Mouse (Mus musculus): ENCODE data around the gene Arhgap23. TPM values are rescaled to one million over a fixed set of nuclear protein-coding genes. Genes with fewer than 3 reads are reported as not detected.

Gene Arhgap23
- total RNA-seq (2021): 1 to 10 TPM; 5.9 to 7.5 TPM
- long read RNA-seq, experiment 1, partial matches to known transcripts: 3 of 10 reads
- long read RNA-seq, experiment 1, other reads (novel, unspliced or antisense): 7 of 10 reads
- long read RNA-seq, experiment 2, partial matches to known transcripts: 1 of 3 reads
- long read RNA-seq, experiment 2, other reads (novel, unspliced or antisense): 2 of 3 reads

DNA sequence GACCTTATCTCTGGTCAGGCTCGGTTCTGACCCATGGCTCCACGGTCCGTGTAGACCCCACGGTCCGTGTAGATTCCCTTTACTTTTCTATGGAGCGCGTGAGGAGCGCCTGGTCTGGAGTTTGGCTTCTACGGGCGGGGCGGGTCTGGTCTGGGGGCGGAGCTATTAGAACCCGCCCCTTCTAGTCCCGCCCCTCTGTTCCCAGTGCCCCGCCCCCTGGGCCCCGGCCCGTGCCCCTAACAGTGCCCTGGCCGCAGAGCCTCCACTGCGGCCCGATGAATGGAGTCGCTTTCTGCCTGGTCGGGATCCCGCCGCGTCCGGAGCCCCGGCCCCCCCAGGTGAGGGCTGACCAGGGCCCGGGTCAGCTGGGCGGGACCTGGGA is at the start of gene Arhgap23:
Gene Arhgap23, plus strand, starts transcription at position 204 of the 382 bp plus-strand sequence.
- TF ChIP-seq CTCF (IDR thresholded peaks at IDR 0.05): no peak
- Histone ChIP-seq H3K27ac (peak within 1 kb of the TSS; percentile 92), H3K4me3 (peak within 1 kb of the TSS; percentile 94)
- intact Hi-C loops (cut with DNase I): no loop called here
- peak; percentile 87 for DNase-seq

DNA sequence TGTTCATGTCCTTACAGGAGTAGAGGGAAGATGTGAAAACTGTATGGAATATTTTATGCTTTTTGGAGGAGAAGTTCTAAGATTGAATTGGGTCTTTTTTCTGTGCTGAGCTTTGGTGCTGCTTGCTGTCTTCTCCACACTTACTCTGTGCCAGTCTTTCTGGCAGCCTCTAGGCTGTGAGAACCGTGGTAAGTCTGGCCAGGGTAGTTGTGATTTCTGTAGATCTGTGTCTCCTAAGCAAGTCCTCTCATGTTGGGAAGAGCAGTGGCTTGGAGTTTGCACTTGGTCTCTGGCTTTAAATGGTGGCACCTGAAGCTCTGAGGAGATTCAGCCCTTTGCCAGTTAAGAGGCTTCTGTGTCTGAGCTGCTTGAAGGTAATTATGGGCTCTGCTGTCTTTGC is 49.8 kb upstream of the Arhgap23 start:
- DNase-seq: no peak

DNA sequence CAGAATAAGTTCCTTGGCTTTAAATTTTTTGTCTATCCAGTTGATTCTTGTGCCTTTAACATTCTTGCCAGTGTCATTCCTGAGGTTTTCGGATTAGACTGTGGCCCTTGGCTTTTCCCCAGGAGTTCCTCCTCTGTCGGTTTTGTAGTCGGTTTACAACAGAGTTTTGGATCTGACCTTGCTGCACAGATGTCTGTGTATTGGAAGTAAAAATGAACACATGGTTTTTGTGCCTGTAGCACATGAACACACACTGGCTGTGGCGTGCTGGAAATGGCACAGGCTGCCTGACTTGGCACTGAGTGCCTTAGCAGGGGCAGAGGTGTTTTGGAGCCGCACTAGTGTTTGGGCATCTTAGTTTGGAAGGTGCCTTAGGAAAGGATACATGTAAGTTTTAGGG is 46.8 kb upstream of the Arhgap23 start:
- TF ChIP-seq CTCF (IDR thresholded peaks at IDR 0.05): no peak
- intact Hi-C loops (cut with DNase I): no loop called here
- DNase-seq: peak; percentile 41
- Histone ChIP-seq H3K4me3 (peak overlapping the region; percentile 16; the same call in 1 of the 2 replicates), H3K27ac (peak overlapping the region; percentile 75)

More for the DNA sequence above, 49.8 kb upstream of the Arhgap23 start:
- Histone ChIP-seq H3K27ac (peak overlapping the region; percentile 72), H3K4me3 (peak overlapping the region; percentile 99)
- no peak for TF ChIP-seq CTCF (IDR thresholded peaks at IDR 0.05)
- intact Hi-C loops (cut with DNase I): no loop called here

DNA sequence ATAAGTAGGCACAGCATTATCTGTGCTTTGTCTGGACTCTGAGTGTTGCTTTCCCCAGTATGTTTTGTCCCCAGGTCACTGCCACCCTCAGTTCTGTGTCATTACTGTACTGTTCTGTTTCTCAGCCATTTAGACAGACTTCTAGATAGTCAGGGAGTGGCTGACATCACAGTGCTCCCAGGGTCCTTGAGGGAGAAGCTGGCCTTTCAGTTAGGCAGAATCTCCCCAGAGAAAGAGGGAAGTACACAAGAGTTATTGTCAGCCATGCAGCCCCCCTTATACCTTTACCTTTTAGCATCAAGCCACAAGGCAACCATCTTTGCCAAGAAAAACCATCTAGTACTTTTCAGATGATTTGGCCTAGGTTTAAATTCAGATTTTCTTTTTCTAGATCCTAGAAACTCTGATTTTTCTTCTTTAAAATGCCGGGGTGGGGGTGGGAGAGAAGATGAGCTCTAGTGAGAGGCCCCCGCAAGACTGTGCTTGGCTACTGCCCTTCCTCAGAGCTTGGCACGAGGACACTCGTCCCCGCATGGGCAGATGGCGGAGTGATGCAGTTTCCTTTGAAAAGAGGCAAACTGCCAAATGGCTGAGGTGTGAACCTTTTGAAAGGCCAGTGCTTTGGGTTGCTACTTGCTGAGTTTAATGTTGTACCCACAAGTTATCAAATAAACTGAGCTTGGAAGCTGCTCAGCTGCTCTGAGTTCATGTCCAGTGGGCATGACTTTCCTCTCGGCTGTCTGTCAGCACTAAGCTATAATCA is 44.8 kb upstream of the Arhgap23 start:
- DNase-seq: peak; percentile 42
- Histone ChIP-seq H3K4me3 (no peak overlapping the region), H3K27ac (peak overlapping the region; percentile 92)
- TF ChIP-seq CTCF (IDR thresholded peaks at IDR 0.05): no peak
- intact Hi-C loops (cut with DNase I): no loop called here

DNA sequence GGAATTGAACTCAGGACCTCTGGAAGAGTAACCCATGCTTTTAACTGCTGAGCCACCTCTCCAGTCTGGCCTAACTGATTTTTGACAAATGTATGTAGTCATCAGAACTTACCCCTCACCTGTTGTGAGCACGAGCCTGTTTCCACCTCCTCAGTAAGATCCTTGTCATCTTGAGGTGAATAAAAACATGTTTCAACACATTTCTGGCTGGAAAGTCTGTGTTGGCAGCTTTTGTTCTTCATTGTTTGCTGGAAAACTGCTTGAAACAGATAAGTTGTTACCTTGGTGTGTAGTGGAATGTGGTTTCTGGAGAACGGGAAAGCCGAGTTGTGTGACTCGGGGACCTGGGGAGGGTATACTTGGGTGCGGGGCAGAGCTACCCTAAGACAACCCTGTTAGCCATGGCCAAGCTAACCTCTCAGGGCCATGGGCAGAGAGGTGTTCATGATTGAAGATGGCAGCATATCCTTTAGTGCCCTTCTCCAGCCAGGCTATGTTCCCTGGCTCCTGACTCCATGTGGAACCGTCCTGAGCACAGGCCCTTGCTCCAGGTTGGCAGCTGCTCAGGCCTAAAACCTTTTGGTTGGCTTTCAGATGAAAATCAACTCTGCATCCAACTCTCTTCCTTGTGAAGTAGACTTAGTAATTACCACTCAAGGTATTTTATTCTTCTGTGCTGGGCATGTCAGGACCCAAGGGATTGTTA is 43.0 kb upstream of the Arhgap23 start:
- H3K4me3 ChIP-seq: no peak overlapping the region
- H3K27ac ChIP-seq: peak overlapping the region; percentile 92
- intact Hi-C loops (cut with DNase I): no loop called here
- no peak for DNase-seq
- no peak for TF ChIP-seq CTCF (IDR thresholded peaks at IDR 0.05)

DNA sequence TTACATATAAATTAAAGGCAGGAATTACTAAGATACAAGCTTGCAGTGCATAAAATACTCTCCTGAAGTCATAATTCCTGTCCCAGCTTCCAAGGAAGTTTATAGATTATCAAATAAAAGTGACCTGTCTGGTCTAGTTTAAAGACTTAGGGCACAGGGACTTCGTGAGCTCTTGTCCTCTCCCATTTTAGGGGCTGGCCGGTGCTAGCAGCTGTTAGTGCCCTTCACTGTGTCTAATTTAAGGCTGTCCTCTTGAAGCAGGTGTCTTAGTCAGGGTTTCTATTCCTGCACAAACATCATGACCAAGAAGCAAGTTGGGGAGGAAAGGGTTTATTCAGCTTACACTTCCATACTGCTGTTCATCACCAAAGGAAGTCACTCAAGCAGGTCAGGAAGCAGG is 41.9 kb upstream of the Arhgap23 start:
- no peak for TF ChIP-seq CTCF (IDR thresholded peaks at IDR 0.05)
- Histone ChIP-seq H3K4me3 (no peak overlapping the region), H3K27ac (peak overlapping the region; percentile 92)
- intact Hi-C loops (cut with DNase I): no loop called here
- DNase-seq: peak; percentile 57

DNA sequence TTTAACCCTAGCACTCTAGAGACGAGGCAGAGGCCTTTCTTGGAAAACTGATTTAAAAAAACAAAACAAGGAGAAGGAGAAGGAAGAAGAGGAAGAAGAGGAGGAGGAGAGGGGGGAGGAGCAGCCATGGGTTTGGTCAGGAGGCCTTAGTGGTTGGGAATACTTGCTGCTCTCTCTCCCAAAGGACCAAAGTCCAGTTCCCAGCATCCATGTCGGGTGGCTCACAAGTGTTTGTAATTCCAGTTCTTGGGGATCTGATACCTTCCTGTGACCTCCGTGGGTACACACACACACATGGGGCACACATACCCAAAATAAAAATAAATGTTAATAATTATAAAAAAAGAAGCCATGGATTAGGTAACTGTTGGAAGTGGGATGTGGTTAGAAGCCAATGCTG is 35.3 kb upstream of the Arhgap23 start:
- no peak for TF ChIP-seq CTCF (IDR thresholded peaks at IDR 0.05)
- intact Hi-C loops (cut with DNase I): no loop called here
- Histone ChIP-seq H3K27ac (no peak overlapping the region), H3K4me3 (no peak overlapping the region)
- no peak for DNase-seq

DNA sequence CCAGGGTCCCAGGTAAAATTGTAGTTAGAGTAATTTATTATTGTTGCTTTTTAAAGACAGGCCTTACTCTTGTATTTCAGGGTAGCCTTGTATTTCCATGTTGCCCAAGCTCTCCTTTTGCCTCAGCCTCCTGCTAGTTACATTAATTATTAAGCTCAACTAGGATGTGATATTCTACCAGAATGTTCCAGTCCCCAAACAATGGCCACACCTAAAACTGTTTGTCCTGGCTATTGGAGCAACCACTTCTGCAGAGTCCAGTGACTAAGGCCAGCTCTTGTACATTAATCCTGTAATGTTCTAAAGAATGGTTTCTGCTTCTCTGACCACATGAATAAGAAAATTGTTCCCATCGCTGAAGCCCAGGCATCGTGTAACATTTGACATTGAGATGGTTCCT is 32.3 kb upstream of the Arhgap23 start:
- H3K27ac ChIP-seq: no peak overlapping the region
- DNase-seq: no peak
- no peak for TF ChIP-seq CTCF (IDR thresholded peaks at IDR 0.05)
- H3K4me3 ChIP-seq: no peak overlapping the region
- intact Hi-C loops (cut with DNase I): no loop called here

DNA sequence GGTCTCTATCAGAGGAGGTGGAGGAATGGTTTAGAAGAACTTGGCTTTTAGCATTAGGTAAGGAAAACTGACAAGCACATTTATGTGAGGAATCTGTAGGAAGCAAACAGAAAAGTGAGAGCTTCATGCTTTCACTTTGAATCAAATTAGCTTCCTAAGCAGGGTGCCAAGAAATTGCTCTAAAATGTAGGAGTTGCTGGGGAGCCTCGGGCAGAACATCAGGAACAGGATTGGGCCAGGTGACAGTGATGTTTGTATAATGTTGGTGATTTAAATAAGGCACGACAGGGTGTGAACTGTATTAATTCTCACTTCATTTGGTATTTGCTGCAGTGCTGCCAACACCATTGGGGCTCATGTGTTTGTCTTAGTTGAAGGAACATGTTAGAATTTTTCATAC is 31.6 kb upstream of the Arhgap23 start:
- intact Hi-C loops (cut with DNase I): no loop called here
- Histone ChIP-seq H3K4me3 (no peak overlapping the region), H3K27ac (no peak overlapping the region)
- no peak for TF ChIP-seq CTCF (IDR thresholded peaks at IDR 0.05)
- DNase-seq: no peak

DNA sequence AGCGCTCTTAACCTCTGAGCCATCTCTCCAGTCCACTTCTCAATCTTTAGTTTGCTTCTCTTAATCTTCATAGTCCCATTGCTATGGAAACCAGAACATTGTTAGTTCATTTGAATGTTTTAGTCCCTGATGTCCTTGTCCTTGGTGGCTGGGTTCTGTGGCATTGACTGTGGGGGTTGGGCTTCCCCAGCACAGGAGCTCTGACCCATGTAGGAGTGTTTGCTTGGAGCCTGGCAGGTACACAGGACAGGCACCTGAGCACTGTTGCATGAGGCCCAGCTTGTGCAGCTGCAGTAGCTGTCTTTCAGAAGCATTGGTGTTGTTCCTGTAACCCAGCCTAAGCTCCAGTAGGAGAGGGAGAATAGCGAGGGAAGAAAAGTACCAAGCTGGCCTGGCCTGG is 27.5 kb upstream of the Arhgap23 start:
- H3K4me3 ChIP-seq: no peak overlapping the region
- no peak for TF ChIP-seq CTCF (IDR thresholded peaks at IDR 0.05)
- H3K27ac ChIP-seq: no peak overlapping the region
- no peak for DNase-seq
- intact Hi-C loops (cut with DNase I): no loop called here

DNA sequence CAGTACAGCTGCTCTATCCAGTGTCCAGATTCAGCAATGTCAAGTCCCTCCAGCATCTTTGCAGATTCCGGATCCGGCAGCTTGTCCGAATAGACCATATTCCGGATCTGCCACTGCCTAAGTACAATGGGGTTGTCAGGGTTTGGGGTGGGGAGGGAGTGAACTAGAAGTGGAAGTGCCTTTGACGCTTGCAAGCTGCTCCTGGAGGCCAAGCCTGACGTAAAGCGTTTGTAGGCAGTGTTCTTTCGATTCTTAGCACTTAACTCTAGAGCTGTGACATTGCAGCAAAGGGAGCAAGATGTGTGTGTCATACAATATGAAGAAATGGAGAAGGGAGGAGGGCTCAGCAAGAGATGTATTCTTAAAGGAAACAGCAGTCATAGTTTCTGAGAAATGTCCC is 26.2 kb upstream of the Arhgap23 start:
- no peak overlapping the region for H3K4me3 ChIP-seq
- no peak for DNase-seq
- no peak overlapping the region for H3K27ac ChIP-seq
- intact Hi-C loops (cut with DNase I): no loop called here
- no peak for TF ChIP-seq CTCF (IDR thresholded peaks at IDR 0.05)

DNA sequence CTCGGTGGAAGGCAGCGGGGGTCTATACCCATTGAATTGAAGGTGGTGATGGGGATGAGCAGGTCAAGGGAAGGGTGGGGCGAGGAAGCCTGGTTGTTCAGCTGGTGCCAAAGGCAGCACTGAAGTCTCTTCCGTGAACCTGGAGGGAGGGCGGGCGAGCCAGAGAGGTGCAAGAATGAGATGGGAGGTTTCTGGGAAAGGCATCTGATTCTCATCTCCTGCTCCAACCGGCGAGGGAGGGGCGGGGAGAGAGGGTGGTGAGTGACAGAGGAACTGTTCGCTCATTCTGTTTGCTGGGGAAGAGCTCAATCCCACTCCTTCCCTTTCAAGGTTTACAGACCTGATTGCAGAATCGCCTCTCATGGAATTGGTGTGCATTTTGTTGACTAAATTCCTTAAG is 21.7 kb upstream of the Arhgap23 start:
- DNase-seq: no peak
- no peak for TF ChIP-seq CTCF (IDR thresholded peaks at IDR 0.05)
- Histone ChIP-seq H3K4me3 (no peak overlapping the region), H3K27ac (no peak overlapping the region)
- intact Hi-C loops (cut with DNase I): no loop called here

DNA sequence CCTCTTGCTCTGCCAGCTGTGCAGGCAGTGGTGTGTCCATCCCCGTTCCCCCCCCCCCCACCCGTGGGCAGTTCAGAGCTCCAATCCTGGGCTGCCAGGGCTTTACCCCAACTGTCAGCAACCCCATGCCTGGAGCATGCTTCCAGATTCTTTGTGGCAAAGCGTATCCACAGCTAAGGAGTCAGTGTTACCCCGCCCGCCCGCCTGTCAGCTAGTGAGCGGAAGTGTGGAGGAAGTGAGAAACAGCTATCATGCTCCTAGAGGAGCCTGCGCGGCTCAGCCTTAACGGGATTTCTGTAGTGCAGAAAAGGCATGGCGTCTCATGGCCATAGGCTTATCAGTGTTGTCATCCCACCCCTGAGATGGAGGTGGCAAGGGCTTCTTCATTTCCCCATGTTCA is 21.2 kb upstream of the Arhgap23 start:
- Histone ChIP-seq H3K27ac (no peak overlapping the region), H3K4me3 (no peak overlapping the region)
- no peak for DNase-seq
- TF ChIP-seq CTCF (IDR thresholded peaks at IDR 0.05): no peak
- intact Hi-C loops (cut with DNase I): no loop called here
